Mouse (Mus musculus) right cerebral cortex, postnatal 4 days (tissue): ENCODE data around the gene Kdm6b.

Experiments used
- DNase-seq: peaks from one replicate; pipeline ENCODE4 v3.0.0-alpha.2; 2022

Kdm6b gene

DNA sequence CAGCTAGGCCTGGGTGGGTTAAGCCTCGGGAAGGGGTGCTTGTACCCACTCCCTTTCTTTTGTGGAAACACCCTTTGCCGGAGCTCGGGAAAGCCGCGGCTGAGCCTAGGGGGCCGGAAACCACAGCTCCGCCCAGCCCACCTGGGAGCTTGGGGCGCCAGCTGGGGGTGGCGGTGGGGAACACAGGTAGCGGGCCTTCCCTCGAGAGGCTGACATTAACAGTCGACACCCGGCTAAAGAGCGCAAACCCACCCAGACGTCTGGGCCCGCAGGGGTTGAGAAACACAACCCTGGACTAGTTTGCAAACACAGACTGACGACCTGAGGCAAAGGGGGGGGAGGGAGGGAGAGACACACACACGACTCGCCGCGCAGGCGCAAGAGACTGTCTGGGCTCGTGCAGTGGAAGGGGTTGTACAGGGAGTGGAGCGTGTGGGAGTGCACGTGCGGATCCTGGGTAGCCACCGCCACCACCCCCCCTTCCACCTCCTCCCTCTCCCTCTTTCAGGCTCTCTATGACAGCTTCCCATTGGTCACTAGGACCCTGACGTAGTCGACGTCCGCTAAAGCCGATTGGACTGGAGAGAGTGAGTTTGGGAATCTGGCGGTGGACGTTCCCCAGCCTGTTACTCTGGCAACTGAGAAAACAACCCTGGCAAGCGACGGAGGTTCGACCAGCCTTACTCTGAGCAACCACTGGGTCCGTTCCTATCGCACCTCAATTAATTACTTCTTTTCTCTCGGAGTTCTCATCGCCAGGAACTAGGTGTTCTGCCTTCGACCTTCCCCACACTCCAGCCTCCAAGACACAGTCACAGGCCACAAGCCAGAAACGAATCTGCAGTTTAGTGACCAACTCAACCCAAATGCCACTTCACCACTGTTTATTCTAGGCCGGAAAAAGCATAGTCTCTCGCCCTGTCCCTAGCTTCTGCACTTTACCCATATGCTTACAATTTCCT is 5.3 kb upstream of the Kdm6b start:
- DNase-seq, result peak; percentile 90

DNA sequence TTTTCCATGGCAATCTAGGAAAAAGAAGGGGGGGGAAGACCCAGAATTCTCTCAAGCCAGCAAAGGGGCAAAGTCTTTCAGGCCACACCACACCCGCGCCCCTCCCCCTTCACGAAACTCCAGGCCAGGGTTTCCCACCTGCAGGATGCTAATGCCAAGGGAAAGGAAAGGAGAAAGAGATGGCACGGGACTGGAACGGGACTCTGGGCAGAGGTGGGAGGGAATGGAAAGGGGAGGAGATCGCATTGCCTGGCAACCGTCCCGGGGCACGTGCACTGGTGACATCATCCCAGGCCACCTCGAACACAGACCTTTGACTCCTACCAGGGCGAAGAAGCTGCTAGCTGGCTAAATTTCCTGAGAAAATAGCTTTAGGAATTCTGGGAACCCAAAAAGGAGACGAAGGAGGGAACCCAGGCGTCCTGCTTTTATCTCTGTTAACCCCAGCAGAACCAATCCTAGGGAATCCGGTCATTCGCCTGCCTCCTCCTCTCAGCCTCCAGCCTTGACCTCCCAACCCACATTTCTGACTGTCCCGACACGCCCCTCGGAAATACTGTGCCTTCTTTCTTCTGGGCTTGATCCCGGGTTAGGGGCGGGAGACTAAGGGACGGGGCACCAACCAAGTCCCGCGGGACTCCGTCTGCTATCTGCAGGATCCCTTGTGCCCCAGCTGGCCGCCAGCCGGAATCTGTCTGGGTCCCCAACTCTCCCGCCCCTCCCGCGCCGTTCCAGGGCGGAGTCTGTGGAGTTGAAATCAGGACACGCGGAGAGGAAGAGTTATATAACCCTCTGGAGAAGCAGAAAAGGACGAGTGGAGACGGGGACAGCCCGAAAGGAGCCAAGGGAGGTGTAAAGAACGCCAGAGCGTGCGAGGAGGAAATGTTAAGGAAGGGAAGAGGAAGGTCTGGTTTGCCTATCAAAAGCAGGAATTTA is 4.2 kb upstream of the Kdm6b start:
- peak; percentile 97 for DNase-seq

DNA sequence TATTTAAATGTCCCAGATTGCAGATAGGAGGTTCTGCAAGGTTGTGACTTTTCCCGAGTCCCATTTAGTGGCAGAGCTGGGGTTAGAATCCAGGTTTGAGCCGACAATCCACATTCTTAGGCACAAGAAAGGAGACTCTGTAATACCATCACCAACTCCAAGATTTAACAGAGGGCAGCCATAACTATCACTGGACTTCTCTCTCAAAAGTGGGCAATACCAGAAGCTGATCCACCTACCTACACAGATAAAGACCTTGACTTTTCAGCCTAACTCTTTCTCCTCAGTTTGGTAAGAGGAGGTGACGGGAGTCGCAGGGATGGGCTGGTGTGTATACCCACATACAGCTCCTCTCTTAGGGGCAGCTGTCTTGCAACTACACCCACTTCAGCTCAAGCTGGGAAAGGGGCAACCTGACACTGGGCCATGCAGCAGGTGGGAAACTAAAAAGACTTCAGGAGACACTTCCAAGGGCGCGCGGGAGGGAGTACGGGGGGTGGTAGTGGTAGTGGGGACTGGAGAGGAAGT is 3.5 kb upstream of the Kdm6b start:
- DNase-seq, result no peak

DNA sequence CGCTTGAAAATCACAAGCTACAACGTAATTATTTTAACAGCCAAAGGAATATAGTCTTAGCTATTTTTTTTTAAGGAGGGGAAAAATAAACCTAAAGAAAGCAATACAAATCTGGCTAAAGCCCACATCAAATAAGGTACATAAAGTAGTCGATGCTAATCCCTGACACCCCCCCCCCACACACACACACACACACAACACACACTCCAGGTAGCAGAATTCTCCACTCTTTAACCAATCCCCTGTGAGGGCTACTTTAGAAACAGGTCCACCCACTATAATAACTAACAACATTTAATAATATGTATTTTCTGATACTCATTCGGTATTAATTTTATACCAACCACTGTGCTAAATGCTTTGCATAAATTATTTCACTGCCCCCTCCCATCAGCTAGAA is 3.0 kb upstream of the Kdm6b start:
- no peak for DNase-seq

DNA sequence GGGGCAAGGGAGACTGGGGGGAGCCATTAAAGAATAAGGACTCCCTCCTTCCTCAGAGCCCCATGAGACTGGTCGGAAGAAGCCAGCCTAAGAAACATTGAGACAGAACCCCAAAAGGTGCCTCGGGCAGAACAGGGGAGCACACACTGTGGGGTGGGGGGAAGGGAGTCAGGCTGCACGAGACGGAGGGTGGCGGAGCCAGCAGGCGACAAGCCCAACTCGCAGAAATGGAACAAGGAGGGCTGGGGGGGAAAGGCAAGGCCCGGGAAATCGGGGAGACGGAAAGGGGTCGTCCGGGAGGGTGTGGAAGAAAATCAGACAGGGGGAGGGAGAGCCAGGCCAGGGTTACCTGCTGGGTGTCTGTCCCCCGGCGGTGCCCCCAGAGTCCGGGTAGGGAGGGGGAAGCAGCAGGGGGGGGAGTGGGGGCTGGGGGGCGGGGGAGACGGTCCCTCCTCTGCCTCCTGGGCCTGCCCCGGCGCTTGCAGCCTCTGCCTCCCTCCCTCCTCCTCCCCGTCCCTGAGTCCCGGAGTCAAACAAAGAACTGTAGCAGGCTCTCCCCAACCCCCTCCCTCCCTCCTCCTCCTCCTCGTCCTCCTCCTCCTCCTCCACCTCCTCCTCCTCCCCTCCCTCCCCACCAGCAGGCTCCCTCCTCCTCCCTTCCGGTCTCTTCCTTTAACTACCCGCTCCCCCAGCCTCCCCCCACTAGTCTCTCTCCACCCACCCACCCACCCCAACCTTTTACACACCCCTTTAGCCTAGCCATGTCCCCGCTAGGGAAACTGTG is 2.4 kb upstream of the Kdm6b start:
- peak; percentile 63 for DNase-seq

DNA sequence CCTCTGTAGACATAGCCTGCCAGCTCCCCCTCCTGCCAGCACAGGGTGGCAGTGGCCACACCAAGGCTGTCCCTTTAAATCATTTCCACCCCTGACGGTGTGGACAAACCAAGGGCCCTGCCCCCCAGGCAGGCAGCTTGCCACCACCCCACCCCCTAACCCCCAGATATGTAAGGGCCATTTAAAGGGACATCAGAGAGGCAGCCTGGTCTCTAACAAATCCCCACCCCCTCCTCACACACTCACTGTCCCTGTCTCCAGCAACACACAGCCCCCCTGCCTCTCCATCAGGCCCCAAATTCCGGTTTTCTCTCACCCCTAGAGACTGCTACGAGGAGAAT is 1.8 kb upstream of the Kdm6b start:
- peak; percentile 64 for DNase-seq

DNA sequence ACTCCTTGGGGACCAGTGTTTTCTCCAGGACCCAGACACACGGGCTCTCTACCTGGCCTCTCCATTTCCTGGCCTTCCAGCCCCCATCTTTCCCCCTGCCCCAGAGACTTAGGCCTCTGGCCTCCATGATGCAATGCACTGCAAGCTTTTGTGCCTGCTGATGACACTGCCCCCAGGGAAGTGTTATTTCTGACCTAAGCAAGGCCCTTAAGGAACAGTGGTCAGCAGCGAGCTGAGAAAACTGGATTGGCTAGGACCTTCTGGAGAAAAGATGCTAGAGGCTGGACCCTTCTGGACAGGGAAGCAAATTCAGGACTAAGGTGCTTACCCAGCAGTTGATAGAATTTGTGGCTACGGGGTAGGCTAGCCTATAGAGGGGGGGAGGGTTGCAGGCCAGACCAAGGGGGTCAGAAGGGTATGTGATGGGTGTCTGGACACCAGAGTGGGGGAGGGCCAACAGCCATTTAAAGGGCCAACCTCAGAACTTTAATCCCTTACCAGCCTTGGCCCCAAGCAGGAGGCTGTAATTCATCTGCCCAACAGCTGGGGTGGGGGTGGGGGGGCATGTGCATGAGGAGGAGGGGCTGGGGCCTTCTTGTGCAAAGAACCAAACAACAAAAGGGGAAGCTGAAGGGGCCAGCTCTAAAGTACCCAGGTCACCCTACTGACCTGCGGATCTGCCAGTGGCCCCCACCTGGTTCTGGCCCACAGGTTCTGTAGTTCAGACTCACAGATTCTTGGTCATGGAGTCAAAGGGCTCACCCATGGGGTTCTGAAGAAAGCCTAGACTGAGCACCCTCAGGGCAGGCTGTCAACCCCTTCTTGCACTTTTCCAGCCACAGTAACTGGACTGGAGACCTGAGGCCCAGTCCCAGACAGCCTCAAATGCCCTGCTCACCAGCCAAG is 1.2 kb upstream of the Kdm6b start:
- no peak for DNase-seq

DNA sequence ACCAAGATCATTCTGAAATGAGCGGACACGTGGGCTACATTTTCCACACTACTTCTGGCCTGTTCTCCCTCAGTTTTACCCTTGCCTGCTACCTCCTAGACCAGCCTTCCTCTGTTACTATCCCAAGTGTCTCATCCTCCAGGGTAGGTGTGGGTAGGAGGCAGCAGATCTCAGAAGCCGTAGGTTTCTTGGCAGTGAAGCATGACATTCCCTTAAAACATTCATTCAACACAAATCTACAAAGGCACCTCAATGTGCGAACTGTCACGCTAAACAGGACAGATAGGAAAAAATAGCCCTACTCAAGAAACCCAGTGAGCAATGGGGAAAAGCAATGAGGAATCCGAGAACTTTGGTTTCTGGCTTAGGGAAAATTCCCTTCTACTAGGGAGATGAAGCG is 927 bp downstream of the Kdm6b start:
- DNase-seq, result no peak

DNA sequence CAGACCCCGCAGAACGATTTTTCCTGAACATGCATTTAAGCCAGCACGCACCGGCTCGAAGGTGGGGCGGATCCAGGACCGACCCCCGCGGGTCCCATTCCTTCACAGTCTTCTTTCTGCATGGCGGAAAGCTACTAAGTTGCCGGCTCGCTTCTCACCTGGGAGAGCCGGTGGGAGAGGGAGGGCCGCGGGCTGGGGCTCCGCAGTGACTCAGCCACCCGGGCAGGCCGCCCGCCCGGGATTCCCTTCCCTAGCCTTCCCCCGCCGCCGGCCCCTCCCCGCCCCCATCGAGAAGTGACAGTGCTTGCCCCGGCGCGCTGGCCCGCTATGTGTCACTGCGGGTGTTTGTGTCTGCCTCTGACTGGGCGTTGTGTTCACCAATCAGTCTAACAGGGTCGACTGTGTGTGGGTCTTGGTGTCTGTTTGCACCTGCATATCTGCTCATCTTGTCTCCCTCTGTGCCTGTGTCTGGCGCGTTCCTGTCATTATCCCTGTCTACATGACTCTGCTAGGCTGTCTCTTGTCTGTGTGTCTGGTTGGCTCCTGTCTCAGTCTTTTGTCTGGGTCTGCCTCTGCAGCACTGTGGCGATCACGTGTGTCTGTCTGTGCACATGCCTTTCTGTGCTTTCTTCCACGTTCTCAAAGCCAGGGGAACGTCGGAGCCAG is 1.8 kb downstream of the Kdm6b start:
- DNase-seq, result peak; percentile 71

DNA sequence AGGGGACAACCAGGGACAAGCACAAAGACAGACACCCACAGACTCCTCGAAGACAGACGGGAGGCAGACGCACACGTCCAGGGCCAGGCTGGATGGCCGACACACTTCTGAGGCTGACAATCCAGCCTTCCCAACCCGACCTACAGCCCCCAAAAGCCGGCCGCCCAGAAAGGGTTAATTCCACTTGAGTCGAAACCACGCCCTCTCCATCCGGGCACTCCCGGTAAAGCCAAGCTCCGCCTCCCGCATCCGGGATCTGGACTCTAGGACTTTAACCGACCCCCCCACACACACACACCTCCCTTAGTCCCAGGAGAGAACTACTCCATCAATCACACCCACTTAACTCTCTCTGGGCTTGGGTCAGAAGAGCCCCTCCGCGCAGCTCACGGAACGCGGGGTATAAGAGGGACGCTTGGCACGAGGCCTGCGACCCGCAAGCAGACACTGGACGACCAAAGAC is 2.4 kb downstream of the Kdm6b start:
- DNase-seq, result peak; percentile 95

DNA sequence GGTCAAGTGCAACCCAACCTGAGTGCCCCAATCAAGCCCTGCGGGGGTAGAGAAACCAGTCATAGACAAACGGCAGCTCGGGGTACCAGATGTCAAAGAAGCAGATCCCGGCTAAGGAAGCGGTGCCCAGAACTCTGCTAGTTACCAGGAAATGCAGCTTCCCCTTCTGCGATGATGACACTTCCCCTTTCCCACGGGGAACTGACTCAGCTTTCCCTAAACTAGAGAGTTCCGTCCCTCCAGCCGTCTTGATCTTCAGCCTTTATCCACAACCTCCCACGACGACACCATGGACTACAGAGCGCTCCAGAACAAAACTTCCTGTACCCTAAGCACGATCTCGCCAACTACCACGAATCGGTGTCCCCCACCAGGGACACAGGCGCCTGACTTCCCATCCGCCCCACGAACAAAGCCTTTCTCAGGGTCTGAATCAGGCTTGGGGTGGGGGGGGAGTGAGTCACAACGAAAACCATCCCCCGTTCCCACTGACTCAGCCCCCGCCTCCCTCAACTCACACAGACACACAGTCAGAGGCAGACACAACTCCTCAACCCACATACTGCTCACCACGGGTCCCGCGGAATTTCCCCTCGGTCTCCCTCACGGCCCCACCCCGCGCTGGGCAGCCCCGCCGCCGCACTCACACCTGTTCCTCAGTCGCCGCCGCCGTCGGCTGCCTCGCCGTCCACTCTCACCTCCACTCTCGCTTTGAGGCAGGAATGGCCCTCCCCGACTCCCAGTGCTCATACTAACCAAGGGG is 3.0 kb downstream of the Kdm6b start:
- no peak for DNase-seq

DNA sequence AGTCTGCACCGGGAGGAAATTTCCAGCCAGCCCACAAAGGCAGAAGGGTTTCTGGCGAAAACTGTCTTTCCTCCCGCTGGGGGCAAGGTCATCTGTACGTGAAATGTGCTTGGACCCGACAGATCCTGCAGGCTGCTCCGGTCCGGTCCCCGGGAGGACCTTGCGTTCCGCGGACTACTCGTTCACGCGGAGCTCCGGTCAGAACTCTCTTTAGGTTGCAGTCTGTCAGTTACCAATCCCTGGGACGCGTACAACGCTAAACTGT is 3.5 kb downstream of the Kdm6b start:
- no peak for DNase-seq

DNA sequence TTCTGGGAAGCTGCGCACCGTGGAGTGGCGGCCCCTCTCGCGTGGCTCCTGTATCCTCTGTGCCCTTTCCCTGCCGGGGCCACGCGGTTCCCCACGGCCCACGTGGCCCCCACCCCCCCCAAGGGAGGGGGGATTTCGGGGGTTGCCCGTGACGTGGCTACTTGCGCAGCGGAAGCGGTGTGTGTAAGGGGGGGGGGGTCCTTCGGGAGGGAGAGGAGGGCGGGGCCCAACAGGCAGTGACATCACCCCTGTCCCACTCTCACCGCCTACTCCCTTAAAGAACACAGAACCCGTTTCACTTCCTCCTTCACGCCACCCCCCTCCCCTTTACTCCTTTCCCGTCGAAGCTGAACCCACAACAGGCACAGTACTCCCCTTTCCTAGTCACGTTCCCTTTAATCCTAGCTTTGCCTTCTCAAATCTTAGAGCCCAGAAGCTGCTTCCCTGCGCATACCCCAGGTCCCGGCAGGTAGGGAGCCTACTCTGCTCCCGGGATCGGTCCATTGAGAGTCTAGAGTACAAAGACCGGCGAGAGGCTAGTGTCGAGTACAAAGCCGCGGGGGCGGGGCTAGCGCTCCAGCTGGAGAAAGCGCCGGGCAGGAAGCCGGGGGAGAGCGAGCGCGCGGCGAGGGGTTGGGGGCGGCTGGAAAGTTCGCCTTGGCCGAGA is 4.0 kb downstream of the Kdm6b start:
- peak; percentile 79 for DNase-seq

DNA sequence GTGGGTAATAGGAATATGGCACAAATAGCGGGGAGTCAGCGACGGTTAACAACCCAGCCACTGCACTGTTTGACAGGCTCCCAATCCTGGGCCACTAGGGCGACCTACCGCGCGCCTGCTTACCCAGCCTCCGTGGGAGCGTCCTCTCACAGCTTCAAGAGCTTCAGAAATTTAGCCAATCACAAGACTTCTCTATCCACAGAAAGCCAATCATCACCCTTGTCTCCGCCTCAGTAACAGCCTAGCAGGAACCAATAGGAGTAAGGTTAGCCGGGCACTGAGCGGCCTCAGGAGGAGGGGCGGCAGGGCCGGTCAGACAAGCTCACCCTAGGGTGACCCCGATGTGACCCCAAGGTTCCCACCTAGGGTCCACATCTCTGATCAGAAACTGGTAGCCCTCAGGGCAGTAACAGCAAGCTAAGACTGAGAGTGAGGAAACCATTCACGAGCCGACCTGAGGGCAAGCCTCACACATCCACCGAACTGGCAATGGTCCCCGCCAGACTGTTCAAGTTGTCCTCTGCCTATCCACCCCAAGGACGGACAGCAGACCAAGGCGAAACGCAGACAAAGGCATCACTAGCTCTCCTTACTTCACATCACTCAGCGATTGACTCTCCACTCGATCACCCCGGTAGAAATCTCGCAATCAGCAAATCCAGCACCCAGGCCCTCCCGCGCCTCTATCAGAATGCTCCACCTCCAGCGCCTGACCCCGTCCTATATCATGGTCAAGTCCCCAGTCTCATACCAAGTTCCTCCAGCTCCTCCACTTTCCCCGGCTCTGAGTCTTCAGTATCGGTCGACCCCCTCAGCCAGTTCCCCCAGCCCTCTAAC is 4.7 kb downstream of the Kdm6b start:
- peak; percentile 55 for DNase-seq

DNA sequence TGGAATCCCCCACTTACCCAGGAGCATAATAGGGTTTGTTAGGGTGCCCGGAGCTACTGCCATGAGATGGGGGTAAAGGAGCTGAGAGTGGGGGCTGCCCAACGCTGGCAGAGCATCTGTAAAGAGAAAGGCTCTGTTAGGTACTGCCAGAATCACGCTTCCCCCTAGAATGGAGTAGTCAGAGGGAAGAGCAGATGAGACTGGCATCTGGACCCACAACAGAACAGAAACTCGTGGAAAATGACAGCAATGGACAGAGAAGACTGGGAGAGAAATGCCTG is 5.8 kb downstream of the Kdm6b start:
- no peak for DNase-seq

DNA sequence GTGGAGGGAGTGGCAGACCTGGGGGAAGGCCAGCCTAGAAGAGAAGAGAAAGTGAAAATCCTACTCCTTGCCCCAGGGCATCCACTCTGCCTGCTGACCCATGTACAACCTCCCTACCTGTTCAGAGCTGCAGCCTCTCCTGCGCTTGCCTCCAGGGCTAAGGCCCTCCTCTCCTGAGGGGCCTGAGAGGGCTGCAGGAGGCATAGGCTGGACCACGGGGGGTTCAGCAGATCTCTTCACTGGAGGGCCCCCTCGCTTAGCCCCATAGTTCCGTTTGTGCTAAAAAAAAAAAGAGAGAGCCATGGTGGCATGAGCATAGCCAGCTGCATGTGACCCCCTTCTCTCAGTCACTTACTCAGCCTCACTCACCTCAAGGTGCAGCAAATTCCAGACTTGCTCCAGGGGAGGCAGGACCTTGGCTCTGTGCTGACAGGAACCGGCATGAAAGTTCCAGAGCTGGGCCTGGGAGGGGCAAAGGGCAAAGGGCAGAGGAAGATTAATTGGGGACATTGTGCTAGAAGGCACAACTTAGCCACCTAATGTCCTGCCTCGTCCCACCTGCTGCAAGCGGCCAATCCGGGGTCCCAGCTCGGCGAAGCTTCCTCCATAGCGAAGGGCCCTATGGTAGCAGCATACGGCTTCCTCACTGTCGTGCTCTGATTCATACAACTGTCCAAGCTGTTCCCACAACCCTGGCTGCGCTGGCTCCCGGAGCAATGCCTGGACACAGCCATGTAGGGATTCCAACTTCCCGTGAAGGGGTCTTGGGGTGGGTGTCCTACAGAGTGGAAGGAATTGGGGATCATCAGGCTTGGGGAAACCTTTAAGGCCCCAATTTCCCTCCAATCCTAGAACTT is 6.4 kb downstream of the Kdm6b start:
- no peak for DNase-seq

DNA sequence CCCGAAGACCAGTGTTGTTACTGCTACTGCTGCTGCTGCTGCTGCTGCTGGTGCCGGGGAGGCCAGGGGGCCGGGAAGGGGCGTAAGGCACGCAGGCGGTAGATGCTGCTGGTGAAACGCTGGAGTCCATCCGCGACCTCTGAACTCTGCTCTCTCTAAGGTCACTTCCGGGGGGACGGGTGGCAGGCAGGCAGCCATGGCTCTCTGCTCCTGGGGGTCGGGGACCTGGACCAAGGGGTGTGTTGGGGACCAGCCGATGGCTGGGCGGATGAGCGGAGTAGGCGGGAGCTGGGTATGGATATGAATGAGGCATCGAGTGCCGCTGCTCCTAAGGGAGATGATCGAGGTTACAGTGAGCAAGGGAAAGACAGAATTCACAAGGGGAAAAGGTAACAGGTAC is 7.2 kb downstream of the Kdm6b start:
- DNase-seq, result no peak
